Mouse (Mus musculus) cerebellum, adult 9-11 months (tissue): Measurements from ENCODE around the gene Ralgps2.
A peak's percentile ranks its signal among the peaks of the same experiment; 100 is the strongest.

Source experiments
- DNase-seq: peaks from one replicate; pipeline ENCODE4 v3.0.0; 2022

Ralgps2 gene

GRCm38 (mm10) chr1:156808332-156808731 lies 131.1 kb downstream of the Ralgps2 start:
- no peak for DNase-seq

- DNase-seq = no peak
Measured at GRCm38 (mm10) chr1:156801276-156801675, 138.2 kb downstream of the Ralgps2 start.

DNA sequence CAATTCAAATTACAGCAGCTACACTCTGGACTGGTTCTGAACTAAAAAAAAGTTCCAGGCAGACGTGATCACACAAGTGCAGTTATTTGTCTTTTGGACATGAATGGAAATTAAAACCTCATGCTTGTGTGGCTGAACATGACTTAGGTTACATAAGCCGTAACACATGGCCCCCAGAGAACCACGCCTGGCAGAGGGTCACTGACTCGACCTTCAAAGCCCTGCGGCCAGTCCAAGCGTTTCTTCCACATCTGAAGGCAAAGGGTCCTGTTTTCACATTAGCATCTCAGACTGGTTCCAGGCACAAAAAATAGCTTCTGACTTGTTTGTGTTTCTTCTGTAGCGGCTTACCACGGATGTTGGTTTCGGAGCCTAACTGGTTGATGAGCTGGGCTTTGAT lies 143.2 kb downstream of the Ralgps2 start:
- DNase-seq = no peak

DNA sequence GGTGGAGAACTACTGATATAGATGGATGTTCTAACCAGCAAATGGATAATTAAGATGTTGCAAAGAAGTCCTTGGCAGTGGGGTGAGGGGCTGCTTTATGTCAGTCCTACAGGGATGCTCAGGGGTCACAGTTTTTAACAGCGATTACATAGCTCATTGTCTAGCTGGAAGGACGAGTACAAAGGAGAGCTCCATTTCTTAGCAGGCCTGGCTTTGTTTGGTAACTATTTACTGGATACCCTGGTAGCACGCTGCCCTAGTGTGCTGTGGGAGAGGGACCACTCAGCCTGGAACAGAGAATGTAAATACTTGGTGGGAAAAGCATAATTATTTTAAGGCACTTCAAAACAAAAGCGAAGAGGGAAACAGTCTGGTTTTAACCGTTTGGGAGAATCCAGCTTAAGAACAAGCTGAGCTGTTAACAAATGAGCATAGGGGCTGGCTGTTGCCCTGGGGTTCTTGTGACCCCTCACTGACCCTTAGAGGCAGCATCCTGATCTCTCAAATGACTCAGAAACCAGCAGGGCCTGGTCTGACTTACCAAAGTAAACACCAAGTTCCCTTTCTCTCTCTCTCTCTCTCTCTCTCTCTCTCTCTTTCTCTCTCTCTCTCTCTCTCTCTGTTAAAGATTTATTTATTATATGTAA lies 149.5 kb downstream of the Ralgps2 start:
- DNase-seq = no peak

DNA sequence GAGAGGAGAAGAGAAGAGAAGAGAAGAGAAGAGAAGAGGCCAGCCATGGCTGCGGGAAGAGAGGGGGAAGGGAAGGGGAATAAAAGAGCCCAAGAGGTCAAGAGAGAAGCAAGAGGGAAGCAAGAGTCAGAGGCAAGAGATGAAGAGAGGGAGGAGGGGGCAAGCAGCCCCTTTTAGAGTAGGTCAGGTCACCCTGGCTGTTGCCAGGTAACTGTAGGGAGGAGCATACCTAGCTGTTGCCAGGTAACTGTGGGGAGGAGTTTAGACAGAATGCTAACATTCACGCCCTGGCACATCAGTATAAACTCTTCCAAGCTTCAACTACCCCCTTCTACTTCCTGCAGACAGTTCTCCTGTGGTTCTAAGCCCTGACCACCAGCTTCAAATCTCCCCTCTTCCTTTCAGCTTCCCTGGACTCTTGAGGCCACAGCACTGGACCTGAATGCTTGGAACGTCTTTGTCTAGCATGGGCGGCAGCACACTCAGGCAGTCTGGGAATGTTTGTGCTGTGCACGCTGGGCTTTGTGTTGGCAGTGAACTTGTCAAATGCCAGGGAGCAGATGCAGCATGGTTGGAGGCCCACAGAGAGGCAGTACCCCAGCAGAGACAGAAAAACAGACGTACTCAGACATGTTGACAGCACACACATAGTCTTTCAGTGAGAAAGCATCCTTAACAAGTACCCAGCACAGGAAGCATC lies 152.1 kb downstream of the Ralgps2 start:
- DNase-seq = no peak

DNA sequence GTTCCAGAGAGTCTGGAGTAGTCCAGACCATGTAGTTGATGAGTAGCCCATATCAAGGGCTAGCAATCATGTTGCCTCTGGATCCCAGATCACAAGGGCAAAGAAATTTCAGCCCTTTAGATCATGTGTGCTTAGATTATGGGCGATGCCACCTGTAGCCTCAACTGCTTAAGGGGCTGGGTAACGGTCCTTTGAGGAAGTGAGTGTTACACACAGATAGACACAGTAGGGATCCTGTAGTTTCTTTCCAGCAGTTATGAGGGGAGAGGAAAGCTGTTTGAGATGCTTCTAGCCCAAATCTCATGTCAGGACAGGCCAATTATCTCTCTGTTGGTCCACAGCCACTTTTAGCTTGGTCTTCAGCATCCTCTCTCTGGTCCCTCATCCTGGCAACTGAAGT lies 153.4 kb downstream of the Ralgps2 start:
- no peak for DNase-seq

GRCm38 (mm10) chr1:156784974-156785373 lies 154.5 kb downstream of the Ralgps2 start:
- DNase-seq = no peak

GRCm38 (mm10) chr1:156784116-156784515 lies 155.3 kb downstream of the Ralgps2 start:
- no peak for DNase-seq

GRCm38 (mm10) chr1:156781971-156782850 lies 157.2 kb downstream of the Ralgps2 start:
- DNase-seq = no peak

- peak; percentile 11 for DNase-seq
Measured at GRCm38 (mm10) chr1:156781076-156781741, 158.2 kb downstream of the Ralgps2 start.

- DNase-seq = no peak
Measured at GRCm38 (mm10) chr1:156780234-156781005, 159.0 kb downstream of the Ralgps2 start.

DNA sequence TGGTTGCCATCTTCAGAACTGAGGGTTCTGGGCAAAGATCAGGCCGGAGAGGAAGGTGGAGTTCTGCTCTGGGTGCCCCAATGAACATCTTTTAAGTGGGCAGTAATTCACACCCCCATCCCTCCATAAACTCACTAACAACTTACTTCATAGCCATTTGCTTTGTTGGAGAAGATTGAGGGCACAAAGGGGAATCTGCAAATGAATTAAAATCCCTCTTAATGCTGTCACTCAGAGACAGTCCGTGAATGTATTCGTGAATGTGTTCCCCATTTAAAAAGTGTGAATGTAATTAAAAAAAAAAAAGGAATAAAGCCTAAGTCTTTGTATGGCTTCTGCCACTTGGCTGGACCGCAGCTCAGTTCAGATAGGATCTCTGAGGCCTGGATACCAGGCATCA lies 159.8 kb downstream of the Ralgps2 start:
- no peak for DNase-seq

GRCm38 (mm10) chr1:156778977-156779376 lies 160.4 kb downstream of the Ralgps2 start:
- DNase-seq = no peak

DNA sequence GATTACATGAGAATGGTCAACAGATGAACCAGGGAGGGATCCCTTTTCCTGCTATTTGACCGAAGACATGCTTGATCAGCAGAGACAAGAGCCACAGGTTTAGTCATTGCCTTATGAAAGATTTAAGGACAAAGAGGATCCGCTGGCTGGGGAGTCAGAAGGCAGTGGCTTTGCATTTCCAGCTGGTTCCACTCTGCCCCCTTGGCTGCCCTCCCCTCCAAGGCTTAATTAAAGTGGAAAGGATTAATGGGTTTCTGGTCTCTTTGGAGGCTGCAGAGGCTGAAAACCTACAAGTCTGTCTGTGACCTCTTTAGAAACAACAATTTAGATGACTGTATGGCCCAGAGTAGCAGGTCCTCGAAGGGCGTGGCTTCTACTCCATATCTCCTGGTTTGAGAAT lies 161.5 kb downstream of the Ralgps2 start:
- DNase-seq = no peak

DNA sequence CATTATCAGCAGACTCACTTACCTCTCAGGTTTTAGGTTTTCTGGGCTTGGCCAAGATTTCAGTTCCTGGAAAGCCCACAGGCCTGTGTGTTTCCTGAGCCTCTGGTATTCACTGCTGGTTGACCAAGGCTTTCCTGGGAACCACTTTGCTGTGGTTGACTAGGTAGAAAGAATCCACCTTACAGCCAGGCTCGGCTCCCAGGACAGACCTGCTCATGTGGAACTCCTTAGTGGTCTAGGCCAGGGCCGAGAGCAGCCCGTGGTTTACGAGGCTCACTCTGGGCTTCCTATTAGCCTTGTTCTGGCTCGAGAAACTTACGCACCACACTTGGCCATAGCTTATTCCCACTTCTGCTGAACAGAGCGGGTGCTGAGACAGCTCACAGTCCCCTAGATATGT lies 163.4 kb downstream of the Ralgps2 start:
- DNase-seq = no peak

DNA sequence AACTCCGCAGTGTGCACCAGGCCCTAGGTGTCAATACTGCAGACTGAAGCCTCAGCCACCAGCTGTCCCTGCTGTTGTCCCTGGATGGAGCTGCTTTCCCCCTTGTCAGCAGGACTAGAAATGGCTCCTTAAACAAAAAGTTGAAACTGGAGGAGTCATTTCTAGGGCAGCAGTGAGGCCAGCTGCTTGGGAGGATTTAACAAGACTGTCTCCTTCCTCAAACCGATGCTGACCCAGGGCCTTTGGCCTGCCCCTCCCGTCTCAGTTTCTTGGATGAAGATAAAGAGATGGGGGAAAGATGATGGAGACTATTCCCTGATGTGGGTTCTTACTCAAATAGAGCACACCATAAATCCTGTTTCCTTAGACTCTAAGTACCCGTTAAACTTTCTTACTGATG lies 164.2 kb downstream of the Ralgps2 start:
- no peak for DNase-seq

GRCm38 (mm10) chr1:156770845-156771244 lies 168.6 kb downstream of the Ralgps2 start:
- DNase-seq = no peak

GRCm38 (mm10) chr1:156769621-156770297 lies 169.7 kb downstream of the Ralgps2 start:
- no peak for DNase-seq

DNA sequence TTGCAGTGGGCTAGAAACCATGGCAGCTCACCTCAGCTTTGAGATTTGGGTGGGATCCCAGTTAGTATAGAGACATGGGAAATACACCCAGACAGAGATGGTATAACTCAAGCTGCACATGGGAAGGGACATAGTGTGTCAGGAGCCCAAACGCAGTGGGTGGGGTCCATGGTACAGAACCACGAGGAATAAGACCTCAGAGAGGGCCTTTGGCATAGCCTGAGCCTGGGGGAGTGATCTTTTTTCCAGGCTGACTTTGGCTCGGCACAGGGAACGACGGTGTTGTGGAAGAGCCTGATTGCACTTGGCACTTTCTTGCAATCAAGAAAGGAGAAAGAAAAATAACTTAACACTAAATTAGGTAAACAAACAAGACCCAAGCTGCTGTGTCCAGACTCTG lies 170.3 kb downstream of the Ralgps2 start:
- DNase-seq = no peak

DNA sequence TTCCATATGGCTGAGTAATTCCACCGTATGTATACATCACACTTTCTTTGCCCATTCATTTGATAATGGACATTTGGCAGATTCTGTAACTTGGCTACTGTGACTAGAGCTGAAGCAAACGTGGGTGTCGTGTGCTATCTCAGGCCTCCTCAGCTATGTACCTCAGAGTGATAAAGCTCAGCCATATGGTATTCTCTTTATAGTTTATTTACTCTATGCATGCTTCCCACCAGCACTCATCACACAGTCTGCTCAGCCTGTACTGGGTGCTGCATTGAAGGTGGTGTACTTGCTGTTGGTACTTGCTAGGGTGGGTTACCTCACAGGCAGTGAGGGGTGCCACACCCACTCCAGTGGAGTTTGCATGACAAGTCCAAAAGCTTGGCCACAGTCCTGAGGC lies 174.1 kb downstream of the Ralgps2 start:
- DNase-seq = no peak

DNA sequence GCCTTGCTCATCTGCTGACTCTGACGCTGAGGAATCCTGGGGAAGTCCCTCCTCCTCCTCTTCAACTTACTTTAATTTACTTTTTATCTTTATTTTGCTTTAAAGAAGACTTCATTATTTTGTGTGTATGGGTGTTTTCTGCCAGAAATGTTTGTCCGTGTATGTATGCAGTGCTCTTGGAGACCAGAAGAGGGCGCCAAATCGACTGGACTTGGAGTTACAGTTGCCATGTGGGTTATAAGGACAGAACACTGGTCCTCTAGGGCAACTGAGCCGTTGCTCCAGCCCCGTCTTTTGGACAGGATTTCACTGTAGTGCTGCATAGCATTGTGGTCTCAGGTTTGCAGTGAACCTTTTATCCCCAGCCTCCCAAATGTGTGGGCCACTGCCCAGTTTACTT lies 174.8 kb downstream of the Ralgps2 start:
- no peak for DNase-seq

- no peak for DNase-seq
Measured at GRCm38 (mm10) chr1:156763280-156763679, 176.1 kb downstream of the Ralgps2 start.
